Mouse (Mus musculus) G1E (cell line): ENCODE results near the gene Smndc1. TPM values are rescaled to one million over a fixed set of nuclear protein-coding genes. Genes with fewer than 3 reads are reported as not detected.

Experiments used
- ATAC-seq: 2 replicates; pipeline ENCODE4 v1.8.0; 2016; ENCODE audit warnings: mild to moderate bottlenecking; ENCODE audit not compliant: insufficient number of reproducible peaks, poor library complexity, low FRiP score, severe bottlenecking; ENCODE audit errors: extremely low read depth
- DNase-seq: peaks from one replicate; pipeline ENCODE4 v3.0.0; 2012; ENCODE audit warnings: low spot score
- H3K27me3 ChIP-seq: 2 replicates; pipeline ENCODE4 v1.6.1; 2012; ENCODE audit warnings: mild to moderate bottlenecking, low read length, inconsistent platforms; ENCODE audit not compliant: insufficient read depth
- H3K36me3 ChIP-seq: replicated peaks from 2 replicates; pipeline ENCODE3; 2012; ENCODE audit warnings: mild to moderate bottlenecking, inconsistent platforms
- H3K4me1 ChIP-seq: 2 replicates; pipeline ENCODE4 v1.6.1; 2012; ENCODE audit warnings: low read depth, low read length, inconsistent platforms, mixed read lengths; ENCODE audit not compliant: insufficient read depth
- H3K4me3 ChIP-seq: 2 replicates; pipeline ENCODE4 v1.5.1; 2012; ENCODE audit warnings: low read depth, mild to moderate bottlenecking, inconsistent platforms, low read length, moderate library complexity, mixed read lengths
- H3K9me3 ChIP-seq: replicated peaks from 2 replicates; pipeline ENCODE4 v1.6.1; 2012; ENCODE audit warnings: inconsistent platforms
- CTCF ChIP-seq: IDR thresholded peaks from 2 replicates; pipeline ENCODE4 v1.5.1; 2012; ENCODE audit warnings: low read depth, low read length, inconsistent platforms, mixed read lengths
- GATA1 ChIP-seq: IDR thresholded peaks from 2 replicates; pipeline ENCODE4 v1.6.1; 2012; ENCODE audit warnings: borderline replicate concordance, low read length, inconsistent platforms, mixed read lengths
- GATA2 ChIP-seq: IDR thresholded peaks from 2 replicates; pipeline ENCODE4 v1.6.1; 2012; ENCODE audit warnings: low read depth, low read length, inconsistent platforms, borderline replicate concordance
- POLR2AphosphoS5 ChIP-seq: IDR thresholded peaks from 2 replicates; pipeline ENCODE4 v1.6.1; 2012; ENCODE audit warnings: low read depth, low read length, inconsistent platforms; ENCODE audit not compliant: insufficient replicate concordance
- TAL1 ChIP-seq: conservative IDR thresholded peaks from 2 replicates; pipeline ENCODE4 v1.6.1; 2012; ENCODE audit warnings: low read depth, low read length, inconsistent platforms, mixed read lengths
- polyA plus RNA-seq: library from polyadenylated mRNA; stranded (reverse); fragments of >175 nt; gene quantifications from 2 replicates; pipeline ENCODE4 v1.2.3, GENCODE M21; 2012
- total RNA-seq, 2 experiments: library from RNA; stranded (forward) in 1 of 2; stranded (reverse) in 1 of 2; fragments of 200-1000 nt in 1 of 2; fragments of >200 nt in 1 of 2; fragmentation: Nextera tagmentation in 1 of 2; gene quantifications; 2 replicates each; pipeline ENCODE4 v1.2.3; 2014 to 2017

The Smndc1 gene
- total and polyA plus RNA-seq, 3 experiments: 47.7 to 181 (median 96.5) TPM

GRCm38 (mm10) chr19:53370233-53370632 lies 20.1 kb downstream of the Smndc1 start:
- no peaks in the 10 kb centered on the region for H3K9me3 ChIP-seq
- ATAC-seq: no peak
- H3K27me3 ChIP-seq: no peaks in the 10 kb centered on the region
- H3K4me1 ChIP-seq: peaks cover 7% of the 10 kb centered on the region; the same call in 1 of the 2 replicates
- H3K36me3 ChIP-seq: peaks cover 63% of the 10 kb centered on the region
- no peak for DNase-seq
- TF ChIP-seq TAL1 (no peak), GATA1 (no peak), CTCF (no peak), GATA2 (no peak), POLR2AphosphoS5 (no peak)
- no peak overlapping the region for H3K4me3 ChIP-seq

DNA sequence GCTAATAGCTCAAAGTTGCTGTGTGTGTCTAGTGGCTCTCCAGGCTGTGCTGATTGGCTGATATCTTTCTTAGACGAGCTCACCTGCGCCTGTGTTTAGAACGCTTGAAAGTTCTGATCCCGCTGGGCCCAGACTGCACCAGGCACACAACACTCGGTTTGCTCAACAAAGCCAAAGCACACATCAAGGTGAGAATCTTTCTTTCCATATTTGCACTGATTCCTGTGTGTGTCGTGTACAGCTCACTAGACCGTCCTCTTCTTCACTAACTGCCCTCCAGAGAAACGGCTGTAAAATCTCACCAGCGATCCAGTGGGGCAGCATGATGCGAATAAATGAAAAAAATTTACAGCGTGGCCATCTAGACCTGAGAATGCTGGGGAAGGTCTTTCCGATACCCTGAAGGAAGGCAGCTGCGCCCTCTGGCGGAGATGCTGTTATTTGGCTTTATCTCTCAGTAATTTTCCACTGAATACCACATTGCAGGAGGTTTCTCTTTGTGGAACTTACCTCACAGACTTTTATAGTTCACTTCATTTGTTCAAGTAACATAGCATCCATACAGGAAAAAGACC lies 20.8 kb downstream of the Smndc1 start:
- no peak for ATAC-seq
- Histone ChIP-seq H3K36me3 (peaks cover 57% of the 10 kb centered on the region), H3K27me3 (no peaks in the 10 kb centered on the region), H3K9me3 (no peaks in the 10 kb centered on the region), H3K4me1 (peaks cover 7% of the 10 kb centered on the region; the same call in 1 of the 2 replicates), H3K4me3 (no peak overlapping the region)
- no peak for TF ChIP-seq TAL1
- TF ChIP-seq CTCF: peak; percentile 65
- peak; percentile 41 for DNase-seq

GRCm38 (mm10) chr19:53366881-53367280 lies 23.5 kb downstream of the Smndc1 start:
- Histone ChIP-seq H3K4me1 (peaks cover 7% of the 10 kb centered on the region; the same call in 1 of the 2 replicates), H3K9me3 (no peaks in the 10 kb centered on the region), H3K27me3 (no peaks in the 10 kb centered on the region), H3K4me3 (no peak overlapping the region), H3K36me3 (peaks cover 42% of the 10 kb centered on the region)
- TF ChIP-seq POLR2AphosphoS5 (no peak), GATA1 (no peak), TAL1 (no peak), CTCF (no peak), GATA2 (no peak)
- DNase-seq (no peak), ATAC-seq (no peak)

- Histone ChIP-seq H3K4me1 (peaks cover 9% of the 10 kb centered on the region), H3K4me3 (no peak overlapping the region), H3K27me3 (no peaks in the 10 kb centered on the region), H3K36me3 (peaks cover 35% of the 10 kb centered on the region), H3K9me3 (no peaks in the 10 kb centered on the region)
- DNase-seq: no peak
- no peak for ATAC-seq
- TF ChIP-seq GATA1: no peak
- TF ChIP-seq TAL1: no peak
- no peak for TF ChIP-seq POLR2AphosphoS5
These were observed 24.2 kb downstream of the Smndc1 start for GRCm38 (mm10) chr19:53366057-53366775.

DNA sequence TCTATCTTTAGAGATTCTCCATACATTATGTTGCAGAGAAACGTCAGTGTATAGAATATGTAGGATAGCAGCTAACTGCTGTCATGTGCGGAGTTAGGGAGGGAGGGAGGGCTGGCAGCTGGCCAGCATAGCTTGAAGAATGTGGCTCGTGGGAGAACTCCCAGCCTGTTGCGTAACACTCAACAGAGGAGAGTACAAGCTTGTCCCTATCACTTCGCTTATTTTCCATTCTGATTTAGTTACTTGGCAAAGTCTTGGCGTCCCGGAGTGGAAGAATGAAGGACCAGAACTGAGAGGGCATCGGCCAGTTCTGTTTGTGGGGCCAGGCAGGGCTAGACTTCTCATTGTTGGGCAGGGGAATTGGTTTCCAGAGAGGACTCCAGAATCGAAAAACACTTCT lies 25.4 kb downstream of the Smndc1 start:
- peaks cover 11% of the 10 kb centered on the region for H3K4me1 ChIP-seq
- DNase-seq: no peak

DNA sequence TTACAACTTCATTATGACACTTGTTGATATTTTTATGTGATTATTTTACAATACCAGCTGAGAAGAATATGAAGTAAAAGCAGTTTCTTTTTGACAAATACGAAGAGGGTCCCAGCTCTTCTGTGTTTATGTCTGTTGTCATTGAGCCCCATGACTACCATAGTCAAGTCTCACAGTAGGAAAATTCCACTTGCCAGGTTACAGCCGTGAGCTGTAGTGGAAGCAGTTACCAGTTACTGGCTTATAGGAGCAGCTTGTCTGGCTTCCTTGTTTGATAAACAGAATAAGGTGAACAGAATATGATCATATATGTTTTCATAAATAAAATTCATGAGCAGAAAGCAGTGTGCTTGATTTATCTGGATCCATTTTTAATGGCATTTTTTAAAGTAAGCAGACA lies 25.8 kb downstream of the Smndc1 start:
- Histone ChIP-seq H3K36me3 (peaks cover 31% of the 10 kb centered on the region), H3K27me3 (no peaks in the 10 kb centered on the region), H3K9me3 (no peaks in the 10 kb centered on the region), H3K4me1 (peaks cover 9% of the 10 kb centered on the region), H3K4me3 (no peak overlapping the region)
- DNase-seq (no peak), ATAC-seq (no peak)
- TF ChIP-seq GATA1 (no peak), CTCF (no peak), POLR2AphosphoS5 (no peak), GATA2 (no peak), TAL1 (no peak)

More for the DNA sequence above, 25.4 kb downstream of the Smndc1 start:
- no peaks in the 10 kb centered on the region for H3K9me3 ChIP-seq
- H3K36me3 ChIP-seq: peaks cover 30% of the 10 kb centered on the region
- no peaks in the 10 kb centered on the region for H3K27me3 ChIP-seq
- no peak for ATAC-seq
- H3K4me3 ChIP-seq: no peak overlapping the region
- no peak for TF ChIP-seq GATA1
- TF ChIP-seq GATA2: no peak
- no peak for TF ChIP-seq POLR2AphosphoS5
- TF ChIP-seq TAL1: no peak
- no peak for TF ChIP-seq CTCF
